Mouse (Mus musculus): ENCODE measurements at regions not wholly inside any gene's neighbourhood (a gene's known extent, or its start where the extent isn't known, plus 50 kb on each side); places are given as distances from the start of the nearest gene placed in this dataset.

DNA sequence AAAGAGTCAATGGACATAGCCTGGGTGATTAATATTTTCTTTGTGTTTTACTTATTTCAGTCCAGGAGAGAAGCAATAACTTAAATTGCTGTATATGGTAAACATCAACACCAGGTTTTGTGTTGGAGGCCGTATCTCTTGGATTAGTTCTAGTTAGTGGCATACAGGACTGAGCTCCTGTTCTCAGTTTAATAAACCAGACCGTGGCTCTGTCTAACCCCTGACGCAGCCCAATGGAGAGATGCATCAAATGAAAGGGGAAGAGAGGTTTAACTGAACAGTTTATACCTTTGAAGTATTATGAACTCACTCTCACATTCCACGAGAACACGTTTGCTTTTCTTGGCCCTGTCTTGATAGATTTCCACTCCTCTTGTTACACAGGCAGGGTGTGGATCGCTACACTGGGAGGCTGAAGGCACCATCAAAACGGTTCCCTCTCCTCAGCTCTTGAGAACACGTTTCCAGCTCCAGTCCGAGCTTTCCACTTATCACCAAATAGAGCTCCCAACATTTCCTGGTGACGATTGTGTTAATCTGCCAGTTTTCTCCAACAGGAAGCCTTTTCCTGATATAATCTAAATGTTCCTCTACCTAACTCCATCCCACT, 54.0 kb upstream of the Cerkl start:
- Histone ChIP-seq H3K4me1 (peaks cover 4% of the 10 kb centered on the region; the same call in 1 of the 2 replicates), H3K4me2 (no peak overlapping the region), H3K27ac (no peak overlapping the region), H3K9me3 (replicated peaks) (no peaks in the 10 kb centered on the region), H3K27me3 (no peaks in the 10 kb centered on the region), H3K9ac (no peak overlapping the region), H3K36me3 (ENCODE audit: poor library complexity, severe bottlenecking) (no peaks in the 10 kb centered on the region), H3K4me3 (no peak overlapping the region)
- 89% methylated on average over 10 of the region's 10 CpGs for WGBS
- no peak for ATAC-seq

DNA sequence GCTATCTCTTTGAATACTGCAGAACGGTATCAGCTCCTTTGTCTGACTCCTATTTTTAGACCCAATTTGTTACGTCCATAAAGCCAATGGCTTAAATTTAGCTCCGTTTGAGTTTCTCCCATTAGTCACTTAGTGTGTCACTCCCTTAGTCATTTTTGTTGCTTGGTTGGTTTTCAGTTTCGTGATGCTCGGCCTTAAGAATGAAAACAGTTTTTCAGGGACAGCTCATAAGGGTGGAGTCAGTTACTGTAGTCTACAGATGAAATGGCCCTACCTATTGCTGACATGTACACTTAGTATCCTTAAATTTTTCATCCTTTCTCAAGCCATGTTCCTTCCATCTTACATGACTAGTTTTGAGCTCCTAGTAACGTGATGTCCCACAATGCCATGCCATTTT, 54.5 kb upstream of the Cerkl start:
- H3K9me3 ChIP-seq (replicated peaks), result no peaks in the 10 kb centered on the region
- H3K27me3 ChIP-seq, result no peaks in the 10 kb centered on the region
- no peak overlapping the region for H3K4me2 ChIP-seq
- no peak overlapping the region for H3K9ac ChIP-seq
- no peak overlapping the region for H3K27ac ChIP-seq
- H3K36me3 ChIP-seq (ENCODE audit: poor library complexity, severe bottlenecking), result no peaks in the 10 kb centered on the region
- no peak for ATAC-seq
- no peak overlapping the region for H3K4me3 ChIP-seq
- WGBS, result 81% methylated on average over 6 of the region's 6 CpGs
- H3K4me1 ChIP-seq, result peaks cover 4% of the 10 kb centered on the region; the same call in 1 of the 2 replicates

DNA sequence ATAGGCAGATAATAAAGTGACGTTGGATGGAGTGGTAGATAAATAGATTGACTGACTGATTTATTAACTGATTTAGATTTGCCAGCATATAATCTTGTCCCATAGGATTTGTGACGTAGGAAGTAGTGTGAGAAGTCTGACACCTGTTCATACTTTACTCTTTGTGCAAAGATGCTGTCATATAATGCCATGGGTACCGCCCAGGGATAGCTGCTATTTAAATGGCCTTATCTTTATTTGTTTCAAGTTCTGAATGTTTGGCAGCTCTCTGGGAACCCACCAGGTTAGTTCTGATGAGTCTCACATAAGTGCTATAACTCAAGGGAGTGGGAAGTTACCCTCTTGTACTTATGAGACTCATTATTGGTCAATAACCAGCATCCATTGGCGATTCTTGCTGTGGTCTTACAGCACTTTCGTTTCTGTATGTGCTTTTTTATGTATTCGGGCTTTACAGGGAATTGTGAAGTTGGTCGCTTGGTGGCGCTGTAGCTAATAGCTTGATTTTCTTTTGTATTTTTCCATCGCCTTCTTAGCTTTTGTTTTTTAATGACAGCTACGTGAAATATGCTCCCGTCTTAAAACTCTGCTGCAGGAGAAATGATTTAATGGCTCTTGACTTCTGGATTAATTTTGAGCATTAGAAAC, 55.2 kb upstream of the Cerkl start:
- Histone ChIP-seq H3K4me1 (peaks cover 4% of the 10 kb centered on the region; the same call in 1 of the 2 replicates), H3K9ac (no peak overlapping the region), H3K4me3 (no peak overlapping the region), H3K4me2 (peak overlapping the region; percentile 24), H3K9me3 (replicated peaks) (no peaks in the 10 kb centered on the region), H3K36me3 (ENCODE audit: poor library complexity, severe bottlenecking) (no peaks in the 10 kb centered on the region), H3K27me3 (no peaks in the 10 kb centered on the region), H3K27ac (no peak overlapping the region)
- 28% methylated on average over 11 of the region's 11 CpGs for WGBS
- ATAC-seq, result peak; percentile 63; the same call in 1 of the 2 replicates

DNA sequence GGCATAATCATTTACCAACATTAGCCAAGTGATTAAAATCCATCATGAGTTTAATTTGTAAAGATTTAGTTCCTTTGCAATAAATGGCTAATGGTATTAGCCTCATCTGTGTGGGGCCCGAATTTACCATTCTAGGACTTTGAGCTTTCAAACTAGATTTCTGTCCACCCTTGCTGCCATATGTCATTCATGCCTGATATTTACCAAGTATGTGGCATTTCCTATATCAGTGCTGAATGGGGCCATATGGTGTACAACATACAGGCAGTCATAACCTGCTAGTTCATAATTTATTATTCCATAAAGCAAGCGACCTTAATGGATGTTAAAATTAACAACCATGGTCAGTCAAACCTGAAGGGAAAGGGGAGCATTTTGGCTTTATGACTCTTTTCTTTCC, 55.8 kb upstream of the Cerkl start:
- Histone ChIP-seq H3K4me2 (no peak overlapping the region), H3K4me3 (no peak overlapping the region), H3K27me3 (no peaks in the 10 kb centered on the region), H3K9me3 (replicated peaks) (no peaks in the 10 kb centered on the region), H3K9ac (no peak overlapping the region), H3K27ac (no peak overlapping the region), H3K36me3 (ENCODE audit: poor library complexity, severe bottlenecking) (no peaks in the 10 kb centered on the region), H3K4me1 (peaks cover 4% of the 10 kb centered on the region; the same call in 1 of the 2 replicates)
- WGBS, result 79% methylated on average over 2 of the region's 2 CpGs
- 0 out of 2 replicates have a peak, but pooled peaks have one; percentile 33 for ATAC-seq

DNA sequence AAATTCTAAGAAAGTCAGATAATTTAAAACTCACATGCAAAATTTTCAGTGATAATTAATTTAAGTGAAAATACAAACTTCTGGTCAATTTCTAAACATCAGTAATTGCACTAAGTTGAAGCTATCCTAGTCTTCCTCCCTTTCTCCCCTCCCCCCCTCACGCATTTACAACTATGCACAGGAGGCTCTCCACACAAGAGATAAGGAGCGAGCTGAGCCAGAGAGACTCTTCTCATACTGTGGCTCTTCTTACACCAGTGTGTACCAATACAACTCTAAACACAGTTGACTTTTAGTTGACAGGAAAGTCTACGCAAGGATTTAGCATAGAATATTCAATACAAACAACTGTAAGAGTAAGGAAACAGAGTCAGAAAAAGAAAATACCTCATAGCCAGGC, 57.1 kb upstream of the Cerkl start:
- H3K36me3 ChIP-seq (ENCODE audit: poor library complexity, severe bottlenecking), result no peaks in the 10 kb centered on the region
- WGBS, result 74% methylated on average over 3 of the region's 3 CpGs
- H3K27me3 ChIP-seq, result no peaks in the 10 kb centered on the region
- H3K9ac ChIP-seq, result no peak overlapping the region
- ATAC-seq, result no peak
- peaks cover 4% of the 10 kb centered on the region; the same call in 1 of the 2 replicates for H3K4me1 ChIP-seq
- no peak overlapping the region for H3K4me2 ChIP-seq
- H3K4me3 ChIP-seq, result no peak overlapping the region
- no peak overlapping the region for H3K27ac ChIP-seq
- H3K9me3 ChIP-seq (replicated peaks), result no peaks in the 10 kb centered on the region

DNA sequence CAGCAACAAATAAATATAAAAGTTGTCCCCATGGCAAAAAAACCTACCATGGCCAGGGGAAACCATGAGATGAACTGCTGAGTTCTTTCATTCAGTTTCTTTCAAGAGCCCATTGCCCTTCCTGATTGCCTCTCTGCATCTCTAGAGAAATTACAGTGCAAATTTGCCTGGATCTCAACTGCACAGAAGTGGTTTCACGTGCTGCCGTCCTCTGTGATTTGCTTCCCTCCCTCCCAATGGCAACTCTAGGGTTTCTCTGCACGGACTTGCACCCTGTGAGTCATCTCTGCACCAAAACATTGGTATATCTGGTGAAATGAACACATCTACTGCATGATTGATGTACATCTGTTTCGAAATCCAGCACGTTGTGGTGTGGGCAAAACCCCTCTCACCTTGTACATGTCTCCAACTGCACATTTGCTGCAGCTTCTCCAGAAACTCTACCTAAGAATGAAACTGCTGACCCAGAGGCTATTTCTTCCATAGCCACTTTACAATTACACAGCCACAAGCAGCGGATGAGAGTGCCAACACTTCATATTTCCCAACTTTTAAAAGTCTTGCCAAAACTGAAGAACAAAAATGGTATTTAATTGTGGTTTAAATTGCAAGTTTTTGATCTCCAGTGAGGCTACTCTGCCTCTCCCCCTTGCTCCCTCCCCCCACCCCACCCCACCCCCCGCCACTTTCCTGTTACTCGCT, 61.6 kb upstream of the Cerkl start:
- no peak overlapping the region for H3K27ac ChIP-seq
- ATAC-seq, result no peak
- no peaks in the 10 kb centered on the region for H3K36me3 ChIP-seq (ENCODE audit: poor library complexity, severe bottlenecking)
- WGBS, result 81% methylated on average over 8 of the region's 8 CpGs
- H3K4me3 ChIP-seq, result no peak overlapping the region
- no peaks in the 10 kb centered on the region for H3K9me3 ChIP-seq (replicated peaks)
- no peaks in the 10 kb centered on the region for H3K27me3 ChIP-seq
- no peaks in the 10 kb centered on the region for H3K4me1 ChIP-seq
- no peak overlapping the region for H3K9ac ChIP-seq
- H3K4me2 ChIP-seq, result no peak overlapping the region

DNA sequence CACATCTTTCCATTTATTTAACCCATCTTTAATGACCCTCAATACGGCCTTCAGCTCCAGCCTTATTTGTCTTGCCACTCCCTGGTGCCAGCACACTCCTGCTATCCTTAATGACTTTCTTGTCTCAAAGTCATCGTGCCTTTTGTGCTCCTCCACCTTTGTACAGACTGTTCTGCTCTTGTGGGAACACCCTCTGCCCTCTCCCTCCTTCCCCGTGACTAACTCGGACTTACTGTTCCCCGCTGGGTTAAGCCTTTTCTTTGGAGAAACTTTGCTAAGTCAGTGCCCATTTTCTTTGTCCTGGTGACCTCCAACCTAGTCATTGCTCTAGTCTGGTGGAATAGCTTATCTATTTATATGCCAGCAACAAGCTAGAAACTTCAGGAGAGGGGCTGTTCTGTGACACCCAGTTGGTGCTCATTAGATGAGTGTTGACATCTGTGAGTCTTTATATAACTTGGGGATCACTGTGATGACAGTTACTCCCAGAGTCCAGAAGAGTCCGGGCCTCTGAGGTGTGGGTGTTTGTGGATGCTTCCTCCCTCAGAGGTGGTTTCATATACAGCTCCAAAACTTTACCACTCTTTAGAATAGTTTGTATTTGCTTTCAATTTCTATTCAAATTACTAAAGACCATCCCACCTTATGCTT, 63.3 kb upstream of the Cerkl start:
- H3K36me3 ChIP-seq (ENCODE audit: poor library complexity, severe bottlenecking), result no peaks in the 10 kb centered on the region
- H3K27ac ChIP-seq, result no peak overlapping the region
- no peaks in the 10 kb centered on the region for H3K9me3 ChIP-seq (replicated peaks)
- H3K4me2 ChIP-seq, result no peak overlapping the region
- 28% methylated on average over 6 of the region's 6 CpGs for WGBS
- no peaks in the 10 kb centered on the region for H3K27me3 ChIP-seq
- no peak overlapping the region for H3K9ac ChIP-seq
- H3K4me1 ChIP-seq, result no peaks in the 10 kb centered on the region
- H3K4me3 ChIP-seq, result no peak overlapping the region
- ATAC-seq, result no peak

DNA sequence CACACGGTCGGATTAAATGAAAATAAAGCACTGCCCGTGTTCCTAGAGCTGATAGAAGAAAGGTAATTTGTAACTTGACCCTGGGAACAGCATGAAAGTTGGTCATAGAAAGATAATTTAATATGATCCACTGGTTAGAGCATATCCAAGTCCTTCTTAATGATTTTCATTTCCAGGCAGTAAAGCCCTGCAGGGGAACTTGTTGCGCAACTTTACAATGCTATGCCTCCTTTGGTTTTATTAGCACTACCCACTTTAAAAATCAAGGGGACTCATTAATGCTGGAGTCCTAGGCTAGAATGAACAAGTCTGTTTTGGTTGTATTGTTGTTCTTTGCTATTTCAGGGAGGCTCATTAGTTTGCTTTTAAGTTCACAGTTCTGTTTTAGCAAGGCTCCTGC, 66.9 kb upstream of the Cerkl start:
- Histone ChIP-seq H3K4me3 (no peak overlapping the region), H3K9ac (no peak overlapping the region), H3K4me2 (no peak overlapping the region), H3K4me1 (0 out of 2 replicates have a peak, but pooled peaks cover 7% of the 10 kb centered on the region), H3K27ac (no peak overlapping the region), H3K27me3 (peaks cover 5% of the 10 kb centered on the region), H3K9me3 (replicated peaks) (no peaks in the 10 kb centered on the region), H3K36me3 (ENCODE audit: poor library complexity, severe bottlenecking) (no peaks in the 10 kb centered on the region)
- WGBS, result 81% methylated on average over 4 of the region's 4 CpGs
- ATAC-seq, result no peak

DNA sequence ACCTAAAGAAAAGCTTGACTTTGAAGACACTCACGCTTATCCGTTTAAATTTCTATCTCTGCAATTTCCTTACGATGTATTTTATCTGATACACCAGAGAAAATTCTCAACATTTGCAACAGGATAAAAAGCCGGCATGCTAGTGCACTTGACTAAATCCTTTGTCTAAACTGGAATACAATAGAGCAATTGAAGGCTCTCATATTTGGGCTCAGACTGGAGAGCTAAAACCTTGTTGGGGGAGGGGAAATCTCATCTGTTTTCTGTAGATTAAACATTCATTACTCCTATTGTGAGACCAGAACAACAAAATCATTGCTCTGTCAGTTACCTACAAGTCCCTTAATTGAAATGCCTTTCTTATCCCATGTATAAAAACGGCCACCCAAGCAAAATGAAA, 70.9 kb upstream of the Cerkl start:
- H3K27ac ChIP-seq, result no peak overlapping the region
- peaks cover 9% of the 10 kb centered on the region for H3K27me3 ChIP-seq
- no peak overlapping the region for H3K4me2 ChIP-seq
- peaks cover 16% of the 10 kb centered on the region for H3K4me1 ChIP-seq
- no peak overlapping the region for H3K4me3 ChIP-seq
- no peak overlapping the region for H3K9ac ChIP-seq
- no peaks in the 10 kb centered on the region for H3K9me3 ChIP-seq (replicated peaks)
- WGBS, result 10% methylated on average over 5 of the region's 5 CpGs
- no peak for ATAC-seq
- H3K36me3 ChIP-seq (ENCODE audit: poor library complexity, severe bottlenecking), result no peaks in the 10 kb centered on the region

DNA sequence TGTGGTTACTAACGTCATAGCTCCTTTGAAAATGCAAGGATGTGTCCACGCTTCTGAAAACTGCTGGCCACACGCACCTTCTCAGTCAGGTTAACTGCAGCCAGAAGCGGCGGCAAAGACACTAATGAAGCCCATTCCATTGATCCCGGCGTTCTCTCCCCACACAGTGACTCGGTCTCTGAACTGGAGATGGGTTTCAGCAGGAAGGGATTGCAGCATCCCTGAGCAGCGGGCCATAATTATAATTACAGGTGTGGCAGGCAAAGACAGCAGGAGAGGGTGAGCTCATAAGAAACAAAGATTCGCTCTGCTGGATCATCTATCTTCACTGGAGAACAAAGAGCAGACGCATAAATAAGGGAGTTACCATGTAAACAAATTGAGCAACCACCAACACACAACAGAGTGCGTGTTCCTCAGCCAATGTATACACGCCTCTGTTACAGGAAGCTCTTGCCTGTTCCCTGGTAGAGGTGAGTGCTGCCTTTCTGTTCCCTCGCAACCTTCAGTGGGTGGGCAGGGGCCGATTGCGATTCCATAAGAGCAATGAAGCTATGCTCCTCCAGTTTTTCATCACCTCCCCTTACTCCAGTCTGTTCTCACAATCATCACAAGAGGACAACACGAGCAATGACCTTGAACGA, 71.9 kb upstream of the Cerkl start:
- Histone ChIP-seq H3K27me3 (peaks cover 9% of the 10 kb centered on the region), H3K9ac (no peak overlapping the region), H3K9me3 (replicated peaks) (no peaks in the 10 kb centered on the region), H3K4me3 (no peak overlapping the region), H3K27ac (peak overlapping the region; percentile 40), H3K4me2 (0 out of 2 replicates have a peak overlapping the region, but pooled peaks have one; percentile 0), H3K36me3 (ENCODE audit: poor library complexity, severe bottlenecking) (no peaks in the 10 kb centered on the region), H3K4me1 (peaks cover 16% of the 10 kb centered on the region)
- peak; percentile 66 for ATAC-seq
- 42% methylated on average over 18 of the region's 18 CpGs for WGBS

DNA sequence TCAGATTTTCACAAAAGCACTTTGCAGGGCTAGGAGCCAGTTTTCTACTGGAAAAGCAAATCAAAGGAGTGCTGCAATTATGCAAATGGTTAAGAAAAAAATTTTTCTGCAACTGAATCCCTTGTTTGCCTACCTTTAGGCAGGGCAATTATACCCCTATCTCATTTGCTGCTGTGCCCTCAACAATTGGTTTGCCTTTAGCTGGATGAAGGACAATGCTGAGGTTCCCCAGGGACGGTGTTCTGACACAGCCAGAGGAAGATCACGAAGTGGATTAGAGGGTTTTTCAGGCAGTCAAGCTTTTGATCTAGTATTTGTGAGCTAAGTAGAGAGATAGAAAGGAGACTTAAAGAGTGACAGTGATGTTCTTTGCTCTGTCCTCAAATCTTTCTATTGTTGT, 72.6 kb upstream of the Cerkl start:
- H3K27me3 ChIP-seq, result peaks cover 9% of the 10 kb centered on the region
- H3K4me3 ChIP-seq, result no peak overlapping the region
- H3K27ac ChIP-seq, result 0 out of 2 replicates have a peak overlapping the region, but pooled peaks have one; percentile 2
- peak; percentile 77; the same call in 1 of the 2 replicates for ATAC-seq
- no peak overlapping the region for H3K4me2 ChIP-seq
- WGBS, result 4% methylated on average over 2 of the region's 2 CpGs
- H3K9ac ChIP-seq, result no peak overlapping the region
- no peaks in the 10 kb centered on the region for H3K36me3 ChIP-seq (ENCODE audit: poor library complexity, severe bottlenecking)
- no peaks in the 10 kb centered on the region for H3K9me3 ChIP-seq (replicated peaks)
- peaks cover 16% of the 10 kb centered on the region for H3K4me1 ChIP-seq

Data from forebrain, embryonic 13.5 days (tissue).